Mouse (Mus musculus) spleen, postnatal 10 days (tissue): ENCODE results near the gene Bcl2a1d.
"Not testable (repeated sequence)": the region's sequence is repeated elsewhere in the genome, so short reads cannot be mapped to it uniquely, and the experiment has no call there.

Source experiments
- DNase-seq, 2 experiments: peaks; one replicate each; pipeline ENCODE4 v3.0.0; 2021 to 2022; ENCODE audit warnings: low spot score in 2 of 2

Gene Bcl2a1d

GRCm38 (mm10) chr9:88698746-88699145, 33.0 kb downstream of the Bcl2a1d start:
- not testable (repeated sequence) for DNase-seq

GRCm38 (mm10) chr9:88691307-88691706, 40.4 kb downstream of the Bcl2a1d start:
- not testable (repeated sequence) for DNase-seq

GRCm38 (mm10) chr9:88689451-88689850, 42.3 kb downstream of the Bcl2a1d start:
- DNase-seq: not testable (repeated sequence)

- not testable (repeated sequence) for DNase-seq
Measured at GRCm38 (mm10) chr9:88686719-88687118, 45.0 kb downstream of the Bcl2a1d start.
